Mouse (Mus musculus) embryo, embryonic 11.5 days (tissue): ENCODE results near the gene Pifo.
"Not testable (repeated sequence)": the region's sequence is repeated elsewhere in the genome, so short reads cannot be mapped to it uniquely, and the experiment has no call there.

Experiments
- DNase-seq: peaks from one replicate; pipeline ENCODE4 v3.0.0-alpha.2; 2012; ENCODE audit warnings: low read depth, low spot score

Gene Pifo

DNA sequence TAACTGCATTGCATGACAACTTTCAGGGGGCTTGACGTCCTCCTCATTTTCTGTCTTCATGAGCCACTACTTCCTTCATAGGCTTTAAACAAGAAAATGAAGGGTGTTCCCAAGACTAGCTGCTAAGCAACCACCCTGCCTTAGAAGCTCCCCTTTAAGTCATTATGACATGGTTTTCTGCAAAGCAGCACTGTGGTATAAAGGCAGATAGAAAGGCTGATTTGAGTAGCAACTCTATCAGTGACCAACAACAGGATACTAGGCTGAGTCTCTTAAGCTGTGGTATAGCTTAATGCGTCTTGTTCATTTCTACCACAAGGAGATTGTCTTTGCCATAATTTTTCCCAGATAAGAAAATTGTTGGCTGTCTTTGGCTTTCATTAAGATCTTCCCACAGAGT lies at the start of gene Pifo:
TSS of gene Pifo (minus strand) at position 101 of the 400 bp plus-strand sequence.
- no peak for DNase-seq

DNA sequence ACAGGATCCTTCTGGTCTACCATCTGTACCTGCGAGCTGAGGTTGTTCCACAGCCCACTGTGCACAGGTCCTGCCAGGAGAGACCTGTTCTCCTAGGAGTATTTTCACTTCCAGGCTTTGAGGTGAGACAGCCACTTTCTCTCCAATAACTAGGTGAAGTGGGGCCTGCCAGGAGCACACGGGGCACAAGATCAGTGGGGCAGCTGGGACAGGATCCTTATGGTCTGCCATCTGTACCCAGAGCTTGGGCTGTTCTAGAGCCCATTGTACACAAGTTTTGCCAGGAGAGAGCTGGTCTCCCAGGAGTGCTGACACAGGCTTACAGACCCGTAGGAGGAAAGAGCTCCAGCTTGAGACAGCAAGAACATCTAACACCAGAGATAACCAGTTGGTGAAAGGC lies 43.5 kb upstream of the Pifo start:
- DNase-seq = no peak

DNA sequence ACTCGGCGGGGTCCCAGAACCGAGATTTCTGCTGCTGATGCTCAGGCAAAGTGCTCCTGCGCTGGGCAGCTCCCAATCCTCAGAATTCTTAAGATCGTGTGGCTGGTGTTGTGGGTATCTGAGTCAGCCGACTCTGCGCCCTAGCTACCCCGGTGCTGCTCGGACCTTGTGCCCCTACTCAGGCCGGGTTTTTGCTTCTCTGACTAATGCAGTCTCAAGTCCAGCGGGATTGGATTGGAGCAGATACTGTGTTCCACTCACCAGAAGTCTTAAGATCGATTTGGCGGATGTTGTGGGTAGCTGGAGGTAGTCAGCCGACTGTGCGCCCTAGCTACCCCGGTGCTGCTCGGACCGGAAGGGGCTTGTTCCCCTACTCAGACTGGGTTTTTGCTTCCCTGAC lies 37.5 kb upstream of the Pifo start:
- no peak for DNase-seq

DNA sequence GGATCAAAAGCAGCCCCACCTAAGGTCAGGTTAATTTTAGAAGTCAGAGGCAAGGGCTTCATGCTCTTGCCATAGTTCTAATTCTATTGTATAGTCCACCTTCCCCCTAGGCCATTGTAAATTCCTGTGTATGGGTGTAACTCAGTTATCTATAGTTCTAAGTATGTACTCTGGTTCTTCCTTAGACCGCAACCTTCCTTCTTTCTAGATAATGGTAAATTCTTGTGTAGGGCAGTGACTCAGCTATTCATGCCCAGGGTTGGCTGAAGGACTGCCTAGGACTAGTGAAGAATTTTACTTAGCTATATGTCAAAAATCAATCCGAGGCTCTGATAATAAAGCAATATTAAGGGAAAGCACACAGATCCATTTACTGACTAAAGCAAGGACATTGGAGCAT lies 25.9 kb upstream of the Pifo start:
- no peak for DNase-seq

DNA sequence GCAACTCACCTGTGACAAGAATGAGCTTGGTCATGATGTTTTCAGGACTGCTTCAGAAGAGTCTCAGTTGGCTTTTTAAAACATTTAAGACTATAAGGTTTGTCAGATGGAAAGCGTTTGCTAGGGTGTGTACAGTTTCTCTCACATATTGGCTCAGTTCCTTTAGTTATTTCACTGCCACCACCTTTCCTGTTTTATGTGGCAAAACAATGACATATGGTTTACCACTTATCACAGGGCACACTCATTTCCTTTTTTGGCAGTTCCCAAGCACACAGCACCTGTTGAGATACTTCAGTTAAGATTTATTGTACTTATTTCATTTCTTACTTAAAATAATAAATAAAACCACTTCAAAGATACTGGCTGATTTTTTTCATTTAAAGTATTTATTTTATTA lies 18.3 kb upstream of the Pifo start, which contains the start of gene Chil5:
TSS of gene Chil5 (minus strand) at position 34 of the 400 bp plus-strand sequence.
- DNase-seq = no peak

DNA sequence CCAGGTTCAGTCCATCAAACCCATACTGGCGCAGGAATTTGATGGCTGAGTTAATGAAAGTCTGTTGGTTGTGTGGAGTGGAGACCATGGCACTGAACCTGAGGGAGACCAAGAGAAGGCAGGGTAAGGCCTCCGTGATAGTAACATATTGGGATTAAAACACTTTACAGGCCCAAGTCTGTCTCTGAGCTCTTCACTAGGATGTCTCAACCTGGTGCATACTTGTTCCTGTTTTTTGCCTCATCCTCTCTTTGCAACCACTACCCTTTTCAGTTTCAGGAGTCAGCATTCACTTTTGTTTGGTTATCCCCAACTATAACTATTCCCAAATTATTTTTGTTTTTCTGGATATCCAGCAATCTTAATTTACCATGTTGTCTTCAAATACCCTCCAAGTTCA lies 9.7 kb upstream of the Pifo start:
- DNase-seq = no peak

DNA sequence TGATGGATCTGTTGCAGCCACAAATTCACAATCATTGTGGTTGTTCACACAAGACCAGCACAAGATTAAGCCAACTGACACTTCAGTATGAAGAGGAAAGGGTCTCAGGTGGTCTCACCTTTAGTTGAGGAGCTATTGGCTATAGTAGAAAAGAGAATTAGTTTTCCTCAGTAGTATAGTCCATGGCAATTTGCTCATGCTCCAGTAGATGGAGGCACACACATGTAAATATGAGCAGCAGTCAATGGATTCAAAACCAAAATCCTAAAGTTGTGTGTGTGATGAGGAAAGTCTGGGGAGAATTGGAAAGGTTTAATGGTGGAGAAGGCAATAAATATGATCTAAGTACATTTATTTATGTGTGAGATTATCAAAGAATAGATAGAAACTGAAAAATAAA lies 7.4 kb upstream of the Pifo start:
- no peak for DNase-seq

DNA sequence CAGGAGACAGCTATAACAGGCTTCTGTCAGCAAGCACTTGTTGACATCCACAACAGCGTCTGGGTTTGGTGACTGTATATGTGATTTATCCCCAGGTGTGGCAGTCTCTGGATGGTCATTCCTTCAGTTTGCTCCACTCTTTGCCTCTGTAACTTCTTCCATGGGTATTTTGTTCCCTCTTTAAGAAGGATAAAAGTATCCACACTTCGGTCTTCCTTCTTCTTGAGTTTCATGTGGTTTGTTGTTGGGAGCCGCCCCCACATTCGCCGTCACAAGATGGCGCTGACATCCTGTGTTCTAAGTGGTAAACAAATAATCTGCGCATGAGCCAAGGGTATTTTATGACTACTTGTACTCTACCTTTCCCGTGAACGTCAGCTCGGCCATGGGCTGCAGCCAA lies 11.1 kb downstream of the Pifo start:
- DNase-seq = not testable (repeated sequence)

DNA sequence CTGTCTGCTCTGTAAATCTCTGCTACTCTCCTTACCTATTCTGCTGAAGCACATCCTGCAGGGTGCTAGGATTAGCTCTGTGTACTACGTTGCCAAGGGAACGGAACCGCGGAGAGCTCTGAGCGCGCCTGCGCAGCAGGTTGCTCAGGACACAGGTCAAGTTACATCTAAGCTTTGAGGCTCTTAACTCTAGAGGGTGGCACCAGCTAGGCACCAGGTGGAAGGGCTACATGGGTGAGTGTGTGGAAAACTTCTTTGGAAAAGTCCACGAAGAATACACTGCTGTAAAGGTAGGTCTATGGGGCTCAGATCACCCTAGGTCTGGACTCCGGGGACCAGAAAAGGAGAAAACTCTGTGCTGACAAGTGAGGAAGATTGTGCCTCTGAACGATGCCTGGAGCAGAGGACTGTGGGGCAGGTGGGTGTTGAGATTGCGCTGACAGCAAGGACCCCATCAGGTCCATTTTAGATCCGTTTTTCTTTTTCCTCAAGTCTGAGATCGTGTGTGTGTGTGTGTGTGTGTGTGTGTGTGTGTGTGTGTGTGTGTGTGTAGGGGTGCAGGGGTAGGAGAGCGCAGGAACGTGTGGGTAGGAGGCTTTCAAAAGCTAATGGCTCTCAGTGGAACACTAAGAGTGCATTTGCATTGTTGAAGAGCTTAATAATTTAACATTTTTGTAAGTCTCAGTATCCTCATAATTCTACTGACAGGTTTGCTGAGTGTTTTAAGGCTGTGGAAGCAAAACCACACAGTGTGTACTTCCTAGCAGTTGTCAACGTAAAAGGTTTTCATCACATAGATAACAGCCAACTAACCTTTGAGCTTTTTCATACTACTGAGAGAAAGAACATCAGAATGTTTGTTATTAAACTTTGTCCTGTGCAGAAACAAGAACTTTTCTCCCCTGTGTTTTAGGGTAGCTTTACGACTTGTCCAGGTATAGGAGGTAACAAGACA lies 12.8 kb downstream of the Pifo start:
- peak; percentile 66 for DNase-seq

DNA sequence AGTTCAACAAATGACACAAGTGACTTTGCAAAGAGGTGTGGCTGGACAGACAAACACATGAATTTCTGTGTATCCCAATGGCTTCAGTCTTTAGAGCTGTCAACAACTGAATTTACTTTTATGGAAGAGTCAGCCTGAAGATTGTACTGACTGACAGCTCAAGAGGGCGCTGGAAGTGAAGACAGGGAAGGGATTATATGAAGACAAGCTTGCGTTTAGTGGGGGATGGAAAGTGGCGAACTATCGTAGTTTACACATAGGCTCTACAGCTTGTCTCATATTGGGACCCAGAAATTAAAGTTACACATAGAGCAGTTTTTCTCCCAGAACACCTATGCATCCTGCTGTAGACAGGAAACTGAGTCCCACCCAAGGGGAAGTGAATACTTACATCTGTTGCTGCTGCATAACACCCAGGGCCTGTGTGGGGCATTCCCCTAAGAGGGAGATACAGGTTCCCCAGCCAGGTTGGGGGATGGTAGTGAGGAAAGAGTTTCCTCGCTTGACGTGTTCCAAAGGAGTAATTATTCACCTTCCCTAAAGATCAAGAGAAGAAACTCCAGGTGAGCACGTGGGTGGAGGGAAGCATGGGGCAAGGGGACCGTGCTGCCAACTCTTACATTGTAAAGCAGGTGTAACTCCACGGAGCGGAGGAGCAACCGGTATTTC lies 13.6 kb downstream of the Pifo start:
- DNase-seq = no peak

DNA sequence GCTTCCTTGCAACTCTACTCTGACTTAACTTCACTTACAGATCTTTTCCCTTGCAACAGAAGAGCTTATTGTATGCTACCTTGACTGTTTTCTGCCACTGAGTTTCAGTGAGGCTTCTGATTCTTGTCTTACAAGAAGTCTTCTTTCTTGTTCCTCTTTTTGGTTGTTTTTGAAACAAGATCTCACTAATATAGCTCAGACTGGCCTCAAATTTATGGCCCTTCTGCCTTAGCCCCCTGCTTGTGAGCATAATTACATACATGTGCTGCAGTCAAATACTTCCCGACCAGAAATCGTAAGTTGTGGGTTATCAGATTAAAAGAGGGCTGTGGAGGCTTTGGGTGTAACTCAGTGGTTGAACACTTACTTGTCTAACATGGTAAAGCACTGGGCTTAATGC lies 19.7 kb downstream of the Pifo start:
- DNase-seq = no peak

DNA sequence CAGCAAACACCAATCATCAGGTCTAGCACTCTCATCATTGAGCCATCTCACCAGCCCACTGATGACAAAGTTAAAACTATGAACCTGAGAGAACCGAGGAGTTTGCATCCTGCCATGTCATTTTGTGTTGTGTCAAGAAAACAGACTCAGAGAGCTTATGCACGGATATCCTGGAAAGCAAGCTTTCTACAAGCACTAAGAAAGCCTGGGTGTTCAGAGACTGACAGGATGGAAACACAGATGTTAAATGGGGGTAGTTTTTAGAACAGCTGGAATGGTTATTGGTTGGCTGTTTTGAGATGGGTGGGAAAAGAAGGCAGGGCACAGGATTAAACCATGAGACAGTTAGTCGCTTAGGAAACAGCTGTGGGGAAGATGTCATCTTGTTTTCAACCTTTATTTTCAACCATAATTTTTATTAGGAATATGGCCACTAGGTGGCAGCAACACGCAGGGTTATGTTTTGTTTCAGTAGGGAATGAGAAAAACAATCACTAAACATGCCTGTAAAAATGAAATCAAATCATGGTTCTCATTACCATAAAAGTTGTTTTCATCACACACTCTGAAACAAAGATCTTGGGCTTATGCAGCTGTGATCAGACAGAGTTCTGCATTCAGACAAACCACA lies 22.7 kb downstream of the Pifo start:
- peak; percentile 55 for DNase-seq

DNA sequence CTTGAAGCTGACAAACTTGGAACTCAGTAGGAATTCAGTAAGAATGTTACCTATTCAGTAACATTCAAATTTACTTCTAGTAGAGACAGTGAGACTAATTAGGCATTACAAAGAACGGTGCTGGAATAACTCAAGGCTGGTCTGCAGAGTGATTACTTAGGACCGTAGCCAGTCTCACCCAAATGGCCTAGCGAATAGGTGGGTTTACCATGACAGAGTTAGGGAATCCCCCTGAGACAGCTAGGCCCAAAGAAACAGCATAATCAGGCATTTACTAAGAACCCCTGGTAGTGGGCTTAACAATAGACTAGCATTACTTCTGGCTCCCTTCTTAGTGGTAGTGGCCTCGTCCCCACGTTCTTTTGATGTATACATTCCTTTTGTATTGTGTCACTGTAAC lies 24.8 kb downstream of the Pifo start:
- DNase-seq = not testable (repeated sequence)

DNA sequence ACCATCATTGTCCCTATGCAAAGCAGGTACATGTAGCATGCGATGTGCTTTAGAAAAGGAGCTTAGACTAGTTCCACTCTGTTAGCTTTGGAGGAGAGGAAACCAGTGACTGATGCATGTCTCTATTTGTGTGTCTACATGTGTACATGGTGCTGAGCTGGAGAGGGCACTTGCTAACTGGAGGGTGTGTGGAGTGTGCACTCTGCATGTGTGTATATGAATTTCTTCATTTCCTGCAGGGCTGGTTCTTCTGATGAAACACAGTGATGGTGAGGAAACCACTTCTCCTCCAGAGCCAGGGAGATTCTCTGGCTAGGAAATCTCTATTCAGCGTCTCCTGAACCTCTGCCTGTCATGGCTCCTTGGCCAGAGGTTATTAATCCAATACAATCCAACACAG lies 40.3 kb downstream of the Pifo start:
- no peak for DNase-seq

DNA sequence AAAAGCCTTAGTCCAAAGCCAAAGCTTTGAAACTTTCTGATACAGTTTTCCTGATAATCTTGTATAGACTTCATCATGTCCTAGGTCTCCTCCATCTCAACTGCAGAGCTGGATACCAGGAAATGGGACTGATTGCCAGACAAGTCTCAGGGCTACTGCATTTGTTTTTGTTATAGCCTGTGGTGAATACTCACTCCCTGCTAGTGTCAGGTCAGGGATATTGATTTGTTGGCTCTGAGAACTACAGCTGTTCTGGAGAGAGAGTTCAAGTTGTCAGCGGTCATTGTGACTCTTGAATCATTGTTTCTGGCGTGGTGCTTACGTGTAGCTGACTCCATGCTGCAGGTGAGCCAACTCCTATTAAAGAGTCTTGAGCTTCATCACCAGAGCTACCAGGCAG lies 41.0 kb downstream of the Pifo start, which contains the start of gene Ovgp1:
TSS of gene Ovgp1 (plus strand) at position 301 of the 400 bp plus-strand sequence.
- no peak for DNase-seq

DNA sequence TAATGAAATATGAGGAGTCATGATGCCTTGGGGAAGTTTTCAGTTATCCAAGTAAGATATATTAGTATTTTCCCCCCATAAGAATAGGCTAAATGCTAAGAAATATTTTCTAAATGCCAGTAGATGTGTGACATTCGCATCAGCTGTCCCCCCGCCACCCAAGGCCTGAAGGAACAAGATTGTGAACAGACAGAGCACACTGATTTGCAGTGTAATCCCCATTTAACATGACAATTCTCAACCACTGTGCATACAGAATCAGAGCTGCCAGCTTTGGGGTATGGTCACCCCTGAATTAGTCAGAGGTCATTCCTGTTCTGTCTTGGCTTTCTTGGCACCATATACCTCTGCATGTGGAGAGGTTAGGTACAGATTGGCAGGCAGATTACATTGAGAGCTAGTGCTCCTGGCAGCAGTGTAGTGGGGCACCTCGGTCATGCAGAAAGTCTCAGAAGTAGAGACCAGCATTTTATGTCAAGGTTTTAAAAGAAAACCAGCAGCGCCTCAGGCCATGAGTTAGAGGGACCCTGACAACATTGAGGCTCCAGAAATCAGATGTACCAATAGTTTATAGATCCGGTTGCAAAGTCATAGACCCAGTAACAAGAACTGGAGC lies 42.5 kb downstream of the Pifo start:
- DNase-seq = no peak

DNA sequence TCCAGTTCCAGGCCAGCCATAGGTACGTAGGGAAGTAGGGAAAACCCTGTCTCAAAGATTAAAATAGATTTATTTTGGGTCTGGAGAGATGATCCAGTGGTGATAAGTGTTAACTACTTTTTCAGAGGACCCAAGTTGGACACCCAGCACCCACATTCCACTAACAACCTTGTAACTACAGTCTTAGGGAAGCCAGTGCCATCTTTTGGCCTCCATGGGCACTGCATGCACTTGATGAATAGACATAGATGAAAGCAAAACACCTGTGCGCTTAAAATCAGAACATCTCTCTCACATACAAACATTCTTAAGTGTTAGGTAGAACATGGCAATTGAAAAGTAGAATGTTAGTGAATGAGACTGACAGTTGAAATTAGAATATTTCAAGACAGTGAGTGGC lies 53.7 kb downstream of the Pifo start:
- no peak for DNase-seq

DNA sequence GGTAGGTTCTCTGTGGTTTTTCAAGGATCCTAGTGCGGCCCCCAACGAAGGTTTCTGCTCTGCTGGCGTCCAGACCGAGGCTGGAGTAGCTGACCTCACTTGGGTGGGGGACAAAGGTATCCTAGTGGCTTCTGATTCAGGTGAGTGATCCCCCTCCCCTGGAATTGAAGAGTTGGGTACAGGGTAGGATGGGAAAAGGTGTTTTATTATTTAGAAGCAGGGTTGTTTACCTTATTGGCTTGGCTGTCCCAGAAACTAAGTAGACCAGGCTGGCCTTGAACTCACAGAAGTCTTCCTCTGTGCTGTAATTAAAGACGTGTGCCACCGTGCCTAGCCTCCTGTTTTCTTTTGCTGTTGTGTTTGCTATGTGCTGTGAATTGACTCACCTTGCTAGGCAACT lies 54.4 kb downstream of the Pifo start, which contains the start of gene Atp5f1:
TSS of gene Atp5f1 (minus strand) at position 101 of the 400 bp plus-strand sequence.
- no peak for DNase-seq

DNA sequence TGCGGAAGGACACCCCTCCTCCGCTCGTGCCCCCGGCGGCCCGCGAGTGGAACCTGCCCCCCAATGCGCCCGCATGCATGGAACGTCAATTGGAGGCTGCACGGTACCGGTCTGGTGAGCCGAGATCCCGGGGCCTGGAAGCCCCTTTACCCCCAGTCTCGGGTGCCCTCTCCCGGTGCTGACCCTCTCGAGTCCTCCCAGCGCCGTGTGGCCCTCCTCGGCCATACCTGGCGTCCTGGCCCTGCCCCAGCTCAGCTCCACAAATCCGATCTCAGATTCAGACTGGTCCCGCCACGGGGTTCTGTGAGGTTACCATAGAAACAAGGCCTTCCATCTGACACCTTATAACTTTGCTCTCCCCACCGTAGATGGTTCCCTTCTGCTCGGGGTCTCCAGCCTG lies 54.9 kb downstream of the Pifo start:
- DNase-seq = no peak

DNA sequence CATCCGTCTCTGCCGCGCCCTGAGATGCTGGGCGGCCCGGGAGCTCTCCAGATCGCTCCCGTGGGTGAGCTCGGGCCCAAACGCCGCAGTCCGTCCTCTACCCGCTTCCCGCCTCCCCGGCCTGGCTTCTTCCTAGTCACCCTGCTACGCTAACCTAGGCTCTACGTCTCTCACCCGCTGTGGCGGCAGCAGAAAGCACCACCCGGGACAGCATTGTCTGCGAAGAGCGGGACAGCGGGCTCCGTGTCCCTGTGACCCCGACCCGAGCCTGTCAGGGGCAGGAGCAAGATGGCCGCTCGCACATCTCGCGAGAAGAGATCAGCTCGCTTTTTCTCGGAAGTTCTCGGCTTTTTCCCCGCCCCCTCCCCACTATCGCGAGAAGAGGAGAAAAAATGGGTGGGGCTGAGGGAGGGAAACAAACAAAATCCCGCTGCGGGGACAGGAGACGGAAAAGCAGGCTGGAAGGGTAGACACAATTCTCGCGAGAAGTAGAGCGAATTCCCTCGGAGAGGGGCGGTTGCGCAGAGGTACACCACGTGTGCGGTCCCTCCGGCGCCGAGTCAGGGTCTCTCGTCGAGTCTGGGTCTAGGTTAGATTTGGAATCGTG lies 55.4 kb downstream of the Pifo start, which contains the start of gene Wdr77:
TSS of gene Wdr77 (plus strand) at position 396 of the 607 bp plus-strand sequence.
- DNase-seq = peak; percentile 100

DNA sequence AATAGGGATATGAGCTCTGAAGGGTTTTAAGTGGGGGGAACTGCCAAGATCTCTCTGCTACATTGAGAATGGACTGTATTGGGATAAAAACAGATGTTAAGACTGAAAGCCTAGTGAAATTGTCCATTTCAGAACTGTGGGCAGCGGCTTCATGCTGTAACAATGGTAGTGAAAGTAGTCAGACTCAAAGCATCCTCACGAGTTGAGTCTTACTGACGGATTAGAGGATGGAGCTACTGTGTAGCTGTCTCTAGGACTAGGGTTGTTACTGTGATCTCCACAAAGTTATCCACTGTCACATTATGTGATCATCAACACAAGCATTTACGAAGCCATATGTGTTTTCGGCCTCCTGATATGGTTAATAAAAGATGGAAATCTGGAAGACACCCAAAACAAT lies 56.2 kb downstream of the Pifo start:
- DNase-seq = no peak
